Mouse (Mus musculus) 416B (cell line): ENCODE results near the gene 4930432K21Rik.
A peak's percentile ranks its signal among the peaks of the same experiment; 100 is the strongest.

ENCODE experiments used
- DNase-seq: peaks from one replicate; pipeline ENCODE4 v3.0.0; 2011; ENCODE audit warnings: low read depth

The 4930432K21Rik gene

DNA sequence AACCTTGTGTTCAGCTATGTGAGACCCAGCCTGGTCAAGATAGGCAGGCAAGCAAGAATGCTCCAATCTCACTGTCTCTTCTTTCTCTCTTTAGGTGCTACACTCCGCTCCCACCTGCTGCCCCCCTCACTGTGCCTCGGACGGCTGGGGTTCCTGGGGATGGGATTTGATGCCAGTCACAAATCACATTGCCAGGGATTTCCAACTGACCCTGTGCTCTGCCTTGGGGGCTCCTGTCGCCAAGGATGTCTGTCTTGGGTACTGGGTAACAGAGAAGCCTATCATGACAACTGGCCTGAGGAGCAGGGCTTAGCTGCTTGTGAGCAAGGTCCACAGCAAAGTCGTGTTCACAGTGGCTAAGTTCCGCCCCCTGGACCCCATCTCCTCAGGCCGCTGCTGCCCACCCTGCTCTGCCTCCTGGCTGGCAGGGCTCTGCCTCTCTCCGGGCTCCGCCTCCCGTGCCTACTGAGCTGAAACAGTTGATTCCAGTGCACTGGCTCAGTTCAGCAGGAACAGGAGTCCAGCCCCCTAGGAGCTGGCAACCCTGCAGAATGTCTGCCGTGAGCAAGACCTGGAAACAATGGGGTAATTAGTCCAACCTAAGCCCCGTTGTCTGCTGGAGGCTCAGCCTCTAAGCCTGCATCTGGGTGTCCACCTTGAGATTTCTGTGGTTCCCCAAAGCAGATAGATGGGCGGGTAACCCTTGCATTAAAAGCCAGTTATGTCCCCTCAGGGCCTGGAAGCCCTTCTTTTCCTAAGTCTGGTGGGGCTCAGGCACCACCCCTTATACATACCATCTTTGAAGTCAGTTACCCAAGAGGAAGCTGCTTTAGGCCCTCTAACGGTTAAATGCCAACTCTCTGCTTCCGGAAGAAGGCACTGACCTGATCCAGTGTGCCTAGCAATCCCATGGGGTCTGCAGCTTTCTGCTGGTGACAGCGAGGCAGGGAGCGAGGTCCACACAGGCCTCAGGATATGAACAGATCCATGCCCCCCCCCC lies 60.9 kb downstream of the 4930432K21Rik start:
- peak; percentile 58 for DNase-seq

DNA sequence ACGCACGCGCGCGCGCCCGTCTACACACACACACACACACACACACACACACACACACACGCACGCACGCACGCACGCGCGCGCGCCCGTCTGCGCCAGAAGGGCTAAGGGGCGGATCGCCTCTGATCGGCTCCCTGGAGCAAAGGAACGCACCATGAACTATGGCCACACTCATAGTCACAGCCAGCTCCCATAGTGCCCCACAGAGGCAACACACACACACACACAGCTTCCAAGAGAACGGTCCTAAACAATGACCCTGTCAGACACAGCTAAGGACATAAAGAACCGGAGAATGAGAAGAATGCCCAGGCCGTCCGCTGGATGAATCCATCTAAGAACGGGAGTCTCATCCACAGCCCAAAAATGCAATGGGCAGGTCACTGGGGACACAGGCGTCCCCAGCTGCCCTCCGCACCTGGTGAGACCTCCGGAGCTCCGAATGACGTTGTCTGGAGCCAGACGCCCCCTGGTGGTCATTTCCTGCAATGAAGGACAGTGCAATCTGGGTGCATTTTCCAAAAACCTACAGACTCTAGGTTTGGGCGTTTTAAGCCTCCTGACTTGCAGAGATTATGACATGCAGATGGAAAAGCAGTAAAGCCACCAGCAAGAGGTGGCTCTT lies 62.5 kb downstream of the 4930432K21Rik start:
- DNase-seq, result peak; percentile 79

DNA sequence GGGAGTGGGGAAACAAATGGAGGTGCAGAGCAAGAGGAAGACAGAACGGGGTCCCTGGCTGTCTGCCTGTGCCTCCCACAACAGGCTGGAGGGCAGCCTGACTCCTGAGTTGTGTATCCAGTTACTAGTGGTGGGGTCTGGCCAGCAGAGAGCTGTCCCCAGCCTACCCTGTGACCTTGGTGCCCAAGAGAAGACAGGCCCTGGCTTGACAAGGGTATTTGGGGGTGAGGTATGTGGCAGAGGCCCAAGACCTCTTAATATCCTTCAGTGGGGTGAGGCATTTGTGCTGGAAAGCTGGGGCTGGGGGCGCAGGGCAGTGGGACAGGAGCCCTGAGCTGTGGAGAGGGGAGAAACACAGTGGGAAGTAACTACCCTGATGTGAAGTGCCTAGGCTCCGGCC lies 63.4 kb downstream of the 4930432K21Rik start:
- no peak for DNase-seq

DNA sequence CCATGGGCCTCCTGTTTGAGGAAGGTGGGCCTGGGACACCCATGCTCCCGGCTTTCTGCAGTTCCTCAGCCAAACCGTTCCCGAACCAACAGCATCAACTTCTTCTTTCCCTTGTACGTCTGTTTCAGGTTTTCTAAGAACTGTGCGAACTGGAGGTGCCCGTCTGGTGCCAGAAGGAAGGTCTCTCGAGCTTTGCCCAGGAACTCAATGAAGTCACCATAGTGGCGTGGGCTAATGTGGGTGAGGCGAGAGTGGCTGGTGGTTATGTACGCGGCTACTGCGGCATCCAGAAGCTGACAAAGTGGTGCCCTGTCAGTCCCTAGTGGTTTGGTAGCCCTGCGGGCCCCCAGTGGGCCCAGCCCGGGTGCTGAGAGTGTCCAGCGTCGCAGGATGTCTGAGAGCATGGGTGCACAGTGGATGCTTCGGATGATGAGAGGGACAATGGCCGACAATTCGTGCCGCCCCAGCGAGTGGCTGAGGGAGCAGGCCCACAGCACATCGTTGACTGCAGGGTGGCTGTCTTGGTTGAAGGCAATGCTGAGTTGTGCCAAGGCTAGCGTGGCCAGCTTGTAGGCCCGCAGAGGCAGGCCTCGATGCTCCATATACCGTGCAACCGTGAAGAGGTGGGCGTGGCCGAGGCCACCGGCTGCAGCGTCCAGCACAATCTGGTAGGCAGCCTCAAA lies 64.2 kb downstream of the 4930432K21Rik start:
- no peak for DNase-seq

DNA sequence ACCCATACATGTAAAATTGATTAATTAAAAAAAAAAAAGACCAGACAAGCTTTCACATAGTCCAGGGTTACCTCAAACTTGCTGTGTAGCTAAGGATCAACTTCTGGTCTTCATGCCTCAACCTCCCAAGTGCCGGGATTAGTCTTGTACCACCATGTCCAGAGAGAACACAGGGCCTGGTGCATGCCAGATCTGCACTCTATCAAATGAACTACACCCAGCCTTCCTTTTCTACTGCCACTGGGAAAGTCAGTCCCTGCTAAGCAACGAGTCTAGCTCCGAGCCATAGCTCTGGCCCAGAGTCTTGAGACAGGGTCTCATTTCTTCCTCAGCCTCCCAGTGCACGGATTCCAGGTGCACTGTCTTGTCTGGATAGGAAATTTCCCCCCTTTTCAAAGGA lies 65.5 kb downstream of the 4930432K21Rik start:
- no peak for DNase-seq

DNA sequence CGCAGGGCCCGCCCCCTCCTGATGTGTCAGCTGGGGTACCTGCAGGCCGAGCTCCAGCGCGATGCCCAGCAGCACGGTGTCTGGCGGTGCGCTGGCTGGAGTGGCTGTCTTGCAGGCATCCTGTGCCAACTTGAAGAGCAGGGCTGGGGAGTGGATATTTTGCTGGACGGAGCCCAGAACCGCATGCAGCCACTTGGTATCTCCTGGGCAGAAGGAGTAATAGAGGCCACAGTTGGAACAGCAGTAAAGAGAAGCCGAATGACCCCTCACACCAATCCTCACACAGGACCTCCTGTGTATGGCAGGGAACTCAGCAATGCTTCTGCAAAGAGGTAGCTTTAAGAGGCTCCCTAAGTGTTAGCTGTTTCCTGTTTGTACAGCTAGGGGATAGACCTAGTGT lies 69.4 kb downstream of the 4930432K21Rik start:
- DNase-seq, result no peak

DNA sequence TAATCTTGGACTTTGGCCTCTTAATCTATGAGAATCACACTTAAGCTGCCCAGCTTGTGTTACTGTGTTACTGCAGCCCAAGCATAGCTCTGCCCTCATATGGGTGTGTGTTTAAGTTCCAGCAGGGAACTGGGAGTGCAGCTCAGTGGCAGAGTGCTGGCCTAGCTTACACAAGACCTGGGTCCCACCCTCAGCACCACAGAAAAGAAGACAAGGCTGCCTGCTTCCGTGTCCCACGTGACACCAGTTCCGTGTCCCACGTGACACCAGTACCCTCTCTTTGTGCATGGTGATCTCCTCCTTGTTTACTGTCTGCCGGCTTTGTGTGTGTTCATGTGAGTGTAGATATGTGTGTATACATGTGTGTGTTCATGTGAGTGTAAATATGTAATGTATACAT lies 70.3 kb downstream of the 4930432K21Rik start:
- DNase-seq, result no peak

DNA sequence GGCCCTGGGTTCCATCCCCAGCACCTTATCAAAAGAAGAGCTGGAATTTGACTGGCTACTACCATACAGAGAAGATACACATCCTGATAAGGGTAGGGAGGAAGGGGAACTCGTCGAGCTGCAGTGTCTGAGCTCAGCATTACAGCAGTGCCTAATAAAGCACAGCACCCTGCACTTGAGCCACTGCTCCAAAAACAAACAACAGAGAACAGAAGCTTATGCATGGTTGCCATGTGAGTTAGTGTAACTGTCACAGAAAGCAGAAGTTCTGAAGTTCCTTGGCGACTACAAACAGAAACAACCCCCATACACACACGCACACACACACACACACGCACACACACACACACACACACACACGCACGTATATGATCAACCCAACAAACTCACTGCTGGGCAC lies 72.3 kb downstream of the 4930432K21Rik start:
- DNase-seq, result no peak
